Mouse (Mus musculus) lung, postnatal 4 days (tissue): Measurements from ENCODE around the gene Clcn7.

Experiments
- DNase-seq, 2 experiments: peaks; one replicate each; pipeline ENCODE4 v3.0.0; 2021

Clcn7 gene

GRCm38 (mm10) chr17:25130060-25130459 lies 3.1 kb upstream of the Clcn7 start:
- DNase-seq: no peak

GRCm38 (mm10) chr17:25135622-25136021 lies 2.4 kb downstream of the Clcn7 start:
- no peak for DNase-seq

GRCm38 (mm10) chr17:25138803-25139202 lies 5.6 kb downstream of the Clcn7 start:
- DNase-seq: no peak

- DNase-seq: peak in 1 of 2 experiments; percentile 26
Measured at GRCm38 (mm10) chr17:25139960-25140359, 6.8 kb downstream of the Clcn7 start.

GRCm38 (mm10) chr17:25162161-25162560 lies 29.0 kb downstream of the Clcn7 start, which contains the start of gene Ccdc154:
Ccdc154 (plus strand) TSS chr17:25162461.
- DNase-seq: no peak

GRCm38 (mm10) chr17:25163387-25163786 lies 30.2 kb downstream of the Clcn7 start:
- no peak for DNase-seq

- DNase-seq: no peak
Measured at GRCm38 (mm10) chr17:25164770-25165169, 31.6 kb downstream of the Clcn7 start.

GRCm38 (mm10) chr17:25165970-25166671 lies 32.9 kb downstream of the Clcn7 start:
- no peak for DNase-seq

GRCm38 (mm10) chr17:25169706-25170105 lies 36.5 kb downstream of the Clcn7 start:
- DNase-seq: no peak

- DNase-seq: no peak
Measured at GRCm38 (mm10) chr17:25172558-25172957, 39.4 kb downstream of the Clcn7 start.

- DNase-seq: peak; percentile 47 to 74
Measured at GRCm38 (mm10) chr17:25175411-25175810, 42.2 kb downstream of the Clcn7 start, which contains the start of gene Gm38655. Gm38655 (minus strand) TSS chr17:25175471.

GRCm38 (mm10) chr17:25183232-25183631 lies 50.0 kb downstream of the Clcn7 start:
- no peak for DNase-seq

GRCm38 (mm10) chr17:25184129-25184691 lies 51.0 kb downstream of the Clcn7 start, which contains the start of gene BC003965:
BC003965 (plus strand) TSS chr17:25184554.
- peak; percentile 97 to 98 for DNase-seq

GRCm38 (mm10) chr17:25184961-25185360 lies 51.8 kb downstream of the Clcn7 start:
- no peak for DNase-seq

- DNase-seq: no peak
Measured at GRCm38 (mm10) chr17:25187784-25188149, 54.6 kb downstream of the Clcn7 start.

- DNase-seq: peak; percentile 85 to 89
Measured at GRCm38 (mm10) chr17:25188150-25189031, 55.2 kb downstream of the Clcn7 start, which contains the start of gene Unkl. Unkl (plus strand) TSS chr17:25188397.

GRCm38 (mm10) chr17:25189091-25189490 lies 55.9 kb downstream of the Clcn7 start:
- DNase-seq: no peak

- no peak for DNase-seq
Measured at GRCm38 (mm10) chr17:25202401-25202800, 69.2 kb downstream of the Clcn7 start.

GRCm38 (mm10) chr17:25210006-25210405 lies 76.8 kb downstream of the Clcn7 start:
- no peak for DNase-seq

- DNase-seq: peak in 1 of 2 experiments; percentile 39
Measured at GRCm38 (mm10) chr17:25210680-25211466, 77.7 kb downstream of the Clcn7 start.

GRCm38 (mm10) chr17:25211705-25212104 lies 78.5 kb downstream of the Clcn7 start:
- DNase-seq: no peak
